Mouse (Mus musculus) midbrain, postnatal 0 days (tissue): ENCODE results near the gene Gan. TPM values are rescaled to one million over a fixed set of nuclear protein-coding genes. Genes with fewer than 3 reads are reported as not detected.

Experiments
- ATAC-seq: fragments of 200-750 bp; cut with Nextera tagmentation; 2 replicates; pipeline ENCODE4 v1.8.0; 2017; ENCODE audit warnings: moderate number of reproducible peaks, mild to moderate bottlenecking, moderate TSS enrichment, moderate library complexity; ENCODE audit not compliant: low FRiP score
- DNase-seq: peaks from one replicate; pipeline ENCODE4 v3.0.0-alpha.2; 2015; ENCODE audit warnings: low spot score
- H3K27ac ChIP-seq: fragments of 300-500 bp; sonication (generic); 2 replicates; pipeline ENCODE4 v1.5.1; 2014; ENCODE audit warnings: low read depth, mild to moderate bottlenecking, low read length, mixed read lengths
- H3K27me3 ChIP-seq: fragments of 300-500 bp; sonication (generic); 2 replicates; pipeline ENCODE4 v1.6.1; 2014; ENCODE audit warnings: low read length, control low read depth, mixed read lengths; ENCODE audit not compliant: insufficient read depth
- H3K36me3 ChIP-seq: fragments of 300-500 bp; sonication (generic); 2 replicates; pipeline ENCODE4 v1.6.1; 2014; ENCODE audit warnings: low read length, control low read depth, mixed read lengths; ENCODE audit not compliant: insufficient read depth
- H3K4me1 ChIP-seq: fragments of 300-500 bp; sonication (generic); 2 replicates; pipeline ENCODE4 v1.6.1; 2014; ENCODE audit warnings: mild to moderate bottlenecking, control low read depth, antibody characterized with exemption, low read length, mixed read lengths; ENCODE audit not compliant: insufficient read depth
- H3K4me2 ChIP-seq: fragments of 300-500 bp; sonication (generic); 2 replicates; pipeline ENCODE4 v1.6.1; 2014; ENCODE audit warnings: low read depth, mild to moderate bottlenecking, low read length, mixed read lengths; ENCODE audit not compliant: poor library complexity, severe bottlenecking
- H3K4me3 ChIP-seq: fragments of 300-500 bp; sonication (generic); 2 replicates; pipeline ENCODE4 v1.5.1; 2014; ENCODE audit warnings: low read depth, mild to moderate bottlenecking, low read length, moderate library complexity
- H3K9ac ChIP-seq: fragments of 300-500 bp; sonication (generic); replicated peaks from 2 replicates; pipeline ENCODE4 v1.6.1; 2014; ENCODE audit warnings: mild to moderate bottlenecking, low read length, moderate library complexity, mixed read lengths; ENCODE audit not compliant: poor library complexity, severe bottlenecking
- H3K9me3 ChIP-seq: fragments of 300-500 bp; sonication (generic); 2 replicates; pipeline ENCODE4 v1.6.1; 2016; ENCODE audit warnings: low read length, control low read depth
- CTCF ChIP-seq: IDR thresholded peaks from 2 replicates; pipeline ENCODE4 v1.5.1; 2016; ENCODE audit warnings: antibody characterized with exemption, mild to moderate bottlenecking
- WGBS: fragments of 180-500 bp; shearing (Covaris S2); extraction: QIAGEN DNeasy Blood & Tissue Kit; methylation state at CpG from one replicate; pipeline ENCODE4 v1.1.7; 2014; 5-methylcytosine and 5-hydroxymethylcytosine counted together
- polyA plus RNA-seq: library from polyadenylated mRNA; unstranded; fragments of >200 nt; fragmentation: Nextera tagmentation; extraction: Ambion mirVana; gene quantifications from 2 replicates; pipeline ENCODE4 v1.2.1, GENCODE M21; 2015
- total RNA-seq: library from RNA; depleted of rRNA; stranded (reverse); fragments of >200 nt; gene quantifications from 2 replicates; pipeline ENCODE4 v1.2.3, GENCODE M21; 2014

Gene Gan
- total and polyA plus RNA-seq, 2 experiments from 2014 or later: 4.6 to 13.5 TPM

GRCm38 (mm10) chr8:117173690-117174089 is 15.8 kb downstream of the Gan start:
- Histone ChIP-seq H3K4me1 (no peaks in the 10 kb centered on the region), H3K9me3 (no peaks in the 10 kb centered on the region), H3K27me3 (no peaks in the 10 kb centered on the region), H3K9ac (no peak overlapping the region), H3K4me2 (no peak overlapping the region), H3K27ac (no peak overlapping the region), H3K36me3 (no peaks in the 10 kb centered on the region), H3K4me3 (no peak overlapping the region)
- TF ChIP-seq CTCF: no peak
- DNase-seq: no peak
- ATAC-seq: no peak
- WGBS: 85% methylated on average over 3 of the region's 3 CpGs

- Histone ChIP-seq H3K4me3 (no peak overlapping the region), H3K9ac (no peak overlapping the region), H3K4me2 (no peak overlapping the region), H3K36me3 (no peaks in the 10 kb centered on the region), H3K9me3 (no peaks in the 10 kb centered on the region), H3K4me1 (no peaks in the 10 kb centered on the region), H3K27ac (no peak overlapping the region), H3K27me3 (no peaks in the 10 kb centered on the region)
- TF ChIP-seq CTCF: no peak
- no peak for ATAC-seq
- WGBS: 87% methylated on average over 5 of the region's 5 CpGs
- no peak for DNase-seq
These were observed 16.6 kb downstream of the Gan start for GRCm38 (mm10) chr8:117174536-117174935.

- WGBS: 85% methylated on average over 5 of the region's 5 CpGs
- Histone ChIP-seq H3K9ac (no peak overlapping the region), H3K36me3 (no peaks in the 10 kb centered on the region), H3K4me3 (no peak overlapping the region), H3K27ac (no peak overlapping the region), H3K4me1 (no peaks in the 10 kb centered on the region), H3K4me2 (no peak overlapping the region), H3K27me3 (no peaks in the 10 kb centered on the region), H3K9me3 (no peaks in the 10 kb centered on the region)
- ATAC-seq: no peak
- DNase-seq: no peak
- no peak for TF ChIP-seq CTCF
These were observed 18.4 kb downstream of the Gan start for GRCm38 (mm10) chr8:117176308-117176707.

GRCm38 (mm10) chr8:117177236-117177635 is 19.3 kb downstream of the Gan start:
- ATAC-seq: no peak
- 90% methylated on average over 7 of the region's 7 CpGs for WGBS
- Histone ChIP-seq H3K36me3 (no peaks in the 10 kb centered on the region), H3K4me2 (no peak overlapping the region), H3K9me3 (no peaks in the 10 kb centered on the region), H3K27ac (no peak overlapping the region), H3K4me3 (no peak overlapping the region), H3K27me3 (no peaks in the 10 kb centered on the region), H3K4me1 (no peaks in the 10 kb centered on the region), H3K9ac (no peak overlapping the region)
- TF ChIP-seq CTCF: no peak
- DNase-seq: no peak

- 90% methylated on average over 2 of the region's 2 CpGs for WGBS
These were observed 20.1 kb downstream of the Gan start for GRCm38 (mm10) chr8:117178039-117178438.

GRCm38 (mm10) chr8:117178676-117179075 is 20.7 kb downstream of the Gan start:
- Histone ChIP-seq H3K4me1 (no peaks in the 10 kb centered on the region), H3K27ac (no peak overlapping the region), H3K9me3 (no peaks in the 10 kb centered on the region), H3K36me3 (no peaks in the 10 kb centered on the region), H3K4me2 (no peak overlapping the region), H3K27me3 (no peaks in the 10 kb centered on the region), H3K4me3 (no peak overlapping the region), H3K9ac (no peak overlapping the region)
- TF ChIP-seq CTCF: no peak
- no peak for ATAC-seq
- no peak for DNase-seq
- 96% methylated on average over 6 of the region's 6 CpGs for WGBS

More at GRCm38 (mm10) chr8:117178039-117178438, 20.1 kb downstream of the Gan start:
- H3K27ac ChIP-seq: no peak overlapping the region
- no peak overlapping the region for H3K4me2 ChIP-seq
- ATAC-seq (no peak), DNase-seq (no peak)
- H3K4me1 ChIP-seq: no peaks in the 10 kb centered on the region
- TF ChIP-seq CTCF: peak; percentile 23
- H3K9me3 ChIP-seq: no peaks in the 10 kb centered on the region
- H3K36me3 ChIP-seq: no peaks in the 10 kb centered on the region
- H3K9ac ChIP-seq: no peak overlapping the region
- no peaks in the 10 kb centered on the region for H3K27me3 ChIP-seq
- no peak overlapping the region for H3K4me3 ChIP-seq
